Mouse (Mus musculus) midbrain, postnatal 0 days (tissue): ENCODE results near the gene S1pr4. TPM values are rescaled to one million over a fixed set of nuclear protein-coding genes. Genes with fewer than 3 reads are reported as not detected.

Experiments
- ATAC-seq: fragments of 200-750 bp; cut with Nextera tagmentation; 2 replicates; pipeline ENCODE4 v1.8.0; 2017; ENCODE audit warnings: moderate number of reproducible peaks, mild to moderate bottlenecking, moderate TSS enrichment, moderate library complexity; ENCODE audit not compliant: low FRiP score
- DNase-seq: peaks from one replicate; pipeline ENCODE4 v3.0.0-alpha.2; 2015; ENCODE audit warnings: low spot score
- H3K27ac ChIP-seq: fragments of 300-500 bp; sonication (generic); 2 replicates; pipeline ENCODE4 v1.5.1; 2014; ENCODE audit warnings: low read depth, mild to moderate bottlenecking, low read length, mixed read lengths
- H3K27me3 ChIP-seq: fragments of 300-500 bp; sonication (generic); 2 replicates; pipeline ENCODE4 v1.6.1; 2014; ENCODE audit warnings: low read length, control low read depth, mixed read lengths; ENCODE audit not compliant: insufficient read depth
- H3K36me3 ChIP-seq: fragments of 300-500 bp; sonication (generic); 2 replicates; pipeline ENCODE4 v1.6.1; 2014; ENCODE audit warnings: low read length, control low read depth, mixed read lengths; ENCODE audit not compliant: insufficient read depth
- H3K4me1 ChIP-seq: fragments of 300-500 bp; sonication (generic); 2 replicates; pipeline ENCODE4 v1.6.1; 2014; ENCODE audit warnings: mild to moderate bottlenecking, control low read depth, antibody characterized with exemption, low read length, mixed read lengths; ENCODE audit not compliant: insufficient read depth
- H3K4me2 ChIP-seq: fragments of 300-500 bp; sonication (generic); 2 replicates; pipeline ENCODE4 v1.6.1; 2014; ENCODE audit warnings: low read depth, mild to moderate bottlenecking, low read length, mixed read lengths; ENCODE audit not compliant: poor library complexity, severe bottlenecking
- H3K4me3 ChIP-seq: fragments of 300-500 bp; sonication (generic); 2 replicates; pipeline ENCODE4 v1.5.1; 2014; ENCODE audit warnings: low read depth, mild to moderate bottlenecking, low read length, moderate library complexity
- H3K9ac ChIP-seq: fragments of 300-500 bp; sonication (generic); replicated peaks from 2 replicates; pipeline ENCODE4 v1.6.1; 2014; ENCODE audit warnings: mild to moderate bottlenecking, low read length, moderate library complexity, mixed read lengths; ENCODE audit not compliant: poor library complexity, severe bottlenecking
- H3K9me3 ChIP-seq: fragments of 300-500 bp; sonication (generic); 2 replicates; pipeline ENCODE4 v1.6.1; 2016; ENCODE audit warnings: low read length, control low read depth
- CTCF ChIP-seq: IDR thresholded peaks from 2 replicates; pipeline ENCODE4 v1.5.1; 2016; ENCODE audit warnings: antibody characterized with exemption, mild to moderate bottlenecking
- WGBS: fragments of 180-500 bp; shearing (Covaris S2); extraction: QIAGEN DNeasy Blood & Tissue Kit; methylation state at CpG from one replicate; pipeline ENCODE4 v1.1.7; 2014; 5-methylcytosine and 5-hydroxymethylcytosine counted together
- polyA plus RNA-seq: library from polyadenylated mRNA; unstranded; fragments of >200 nt; fragmentation: Nextera tagmentation; extraction: Ambion mirVana; gene quantifications from 2 replicates; pipeline ENCODE4 v1.2.1, GENCODE M21; 2015
- total RNA-seq: library from RNA; depleted of rRNA; stranded (reverse); fragments of >200 nt; gene quantifications from 2 replicates; pipeline ENCODE4 v1.2.3, GENCODE M21; 2014

S1pr4 gene
- total and polyA plus RNA-seq, 2 experiments from 2014 or later = 0.16 to 0.41 TPM

DNA sequence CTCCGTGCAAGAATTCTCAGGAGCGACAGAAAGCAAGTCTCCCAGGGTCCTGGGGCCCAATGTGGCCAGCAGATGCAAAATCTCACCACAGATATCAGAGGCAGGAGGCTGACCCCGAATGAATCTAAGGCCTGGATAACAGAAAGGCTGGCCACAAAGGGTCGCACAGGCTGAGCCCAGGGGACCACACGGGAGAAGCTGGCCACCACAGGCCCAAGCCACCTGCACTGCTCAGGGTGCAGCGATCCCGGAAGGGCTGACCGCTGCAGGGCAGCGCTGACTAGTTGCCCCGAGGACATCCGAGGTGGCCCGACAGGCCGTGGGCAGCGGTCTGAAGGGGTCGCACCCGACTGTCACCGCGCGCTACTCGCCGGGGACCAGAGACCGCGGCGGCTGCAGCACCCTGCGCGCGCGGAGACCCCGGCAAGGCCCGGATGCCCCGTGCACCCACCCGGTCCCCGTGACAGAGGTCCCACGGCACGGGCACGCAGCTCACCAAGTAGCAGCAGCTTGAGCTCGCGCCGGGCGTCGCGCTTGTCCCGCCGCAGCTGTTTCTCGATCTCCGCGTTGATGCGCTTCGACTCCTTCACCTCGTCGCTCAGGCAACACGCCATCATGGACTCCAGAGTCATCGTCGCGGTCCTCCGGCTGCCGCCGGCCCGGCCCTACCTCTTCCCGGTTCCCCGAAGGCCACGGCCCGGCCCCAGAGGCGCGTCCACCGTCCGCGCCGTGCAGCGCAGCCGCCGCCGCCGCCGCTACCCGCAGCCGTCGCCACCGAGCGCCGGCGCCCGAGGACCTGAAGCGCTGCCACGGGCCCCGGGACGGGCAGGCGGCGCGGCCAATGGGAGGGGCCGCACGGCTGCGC is 44.6 kb upstream of the S1pr4 start:
- H3K9me3 ChIP-seq = no peaks in the 10 kb centered on the region
- under 1% methylated on average over 76 of the region's 93 CpGs for WGBS
- no peak for DNase-seq
- no peaks in the 10 kb centered on the region for H3K36me3 ChIP-seq
- H3K4me3 ChIP-seq = peak overlapping the region; percentile 95
- TF ChIP-seq CTCF = no peak
- ATAC-seq = peak; percentile 1
- H3K9ac ChIP-seq = peak overlapping the region; percentile 93
- H3K27ac ChIP-seq = peak overlapping the region; percentile 89
- peak overlapping the region; percentile 94 for H3K4me2 ChIP-seq
- H3K27me3 ChIP-seq = no peaks in the 10 kb centered on the region
- peaks cover 20% of the 10 kb centered on the region for H3K4me1 ChIP-seq

DNA sequence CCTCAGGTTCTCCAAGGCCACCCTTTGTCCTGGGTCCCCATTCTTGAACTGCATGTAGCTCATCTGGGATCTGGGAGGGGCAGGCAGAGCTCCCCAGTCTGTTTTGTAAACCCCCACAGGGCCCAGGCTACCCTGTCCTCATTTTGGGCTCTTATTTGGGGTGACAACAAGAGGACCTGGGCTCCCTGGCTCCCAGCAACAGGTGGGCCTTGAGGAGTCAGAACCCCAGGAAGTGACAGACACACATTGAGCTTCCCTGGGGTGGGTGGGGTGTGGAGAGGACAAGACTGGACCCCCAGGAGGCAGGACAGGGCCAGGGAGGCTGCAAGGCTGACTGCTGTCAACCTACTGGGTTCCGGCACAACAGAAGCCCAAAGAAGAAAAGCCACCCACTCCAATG is 43.7 kb upstream of the S1pr4 start:
- peak overlapping the region; percentile 94 for H3K4me2 ChIP-seq
- DNase-seq (no peak), ATAC-seq (no peak)
- peak overlapping the region; percentile 95 for H3K4me3 ChIP-seq
- H3K4me1 ChIP-seq = peaks cover 20% of the 10 kb centered on the region
- H3K27ac ChIP-seq = no peak overlapping the region
- H3K9ac ChIP-seq = peak overlapping the region; percentile 93
- H3K27me3 ChIP-seq = no peaks in the 10 kb centered on the region
- H3K9me3 ChIP-seq = no peaks in the 10 kb centered on the region
- 67% methylated on average over 1 of the region's 1 CpGs for WGBS
- no peak for TF ChIP-seq CTCF
- no peaks in the 10 kb centered on the region; the same call in 1 of the 2 replicates for H3K36me3 ChIP-seq

DNA sequence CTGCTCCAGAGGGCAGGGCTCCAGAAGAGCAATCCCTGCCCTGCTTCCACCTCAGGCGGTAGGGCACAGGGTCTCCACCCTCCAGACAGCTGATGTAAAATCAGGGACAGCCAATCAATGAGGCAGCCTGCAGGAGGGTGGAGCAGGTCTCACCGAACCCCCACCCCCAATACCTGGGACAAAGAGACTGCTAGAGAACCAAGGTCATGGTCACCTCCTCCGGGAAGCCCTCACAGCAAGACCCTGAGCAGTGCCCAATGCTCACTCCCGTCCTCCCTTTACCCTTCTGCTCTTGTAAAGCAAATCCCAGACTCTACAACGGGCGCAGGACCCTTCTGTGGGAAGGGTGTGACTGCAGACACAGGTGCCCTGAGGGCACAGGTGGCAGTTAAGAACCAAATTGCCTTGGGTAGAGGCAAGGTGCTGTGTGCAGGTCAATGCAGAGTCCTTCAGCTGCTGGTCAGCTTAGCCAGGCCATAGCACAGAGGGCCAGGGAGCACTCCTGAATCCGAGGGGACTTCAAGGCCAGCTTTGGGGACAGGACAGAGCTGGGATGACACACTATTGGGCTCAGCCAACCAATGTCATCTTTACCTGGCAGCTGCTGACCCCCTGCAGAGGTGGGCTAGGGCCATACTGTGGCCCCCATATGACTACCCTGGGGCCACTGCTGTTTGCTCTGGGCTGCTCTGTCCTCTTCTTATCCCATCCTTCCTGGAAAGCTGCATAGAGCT is 43.0 kb upstream of the S1pr4 start:
- Histone ChIP-seq H3K36me3 (no peaks in the 10 kb centered on the region; the same call in 1 of the 2 replicates), H3K4me3 (peak overlapping the region; percentile 95), H3K9ac (peak overlapping the region; percentile 93), H3K4me2 (peak overlapping the region; percentile 94), H3K27me3 (no peaks in the 10 kb centered on the region), H3K4me1 (peaks cover 20% of the 10 kb centered on the region), H3K9me3 (no peaks in the 10 kb centered on the region), H3K27ac (no peak overlapping the region)
- WGBS = 72% methylated on average over 7 of the region's 7 CpGs
- DNase-seq (no peak), ATAC-seq (no peak)
- no peak for TF ChIP-seq CTCF

DNA sequence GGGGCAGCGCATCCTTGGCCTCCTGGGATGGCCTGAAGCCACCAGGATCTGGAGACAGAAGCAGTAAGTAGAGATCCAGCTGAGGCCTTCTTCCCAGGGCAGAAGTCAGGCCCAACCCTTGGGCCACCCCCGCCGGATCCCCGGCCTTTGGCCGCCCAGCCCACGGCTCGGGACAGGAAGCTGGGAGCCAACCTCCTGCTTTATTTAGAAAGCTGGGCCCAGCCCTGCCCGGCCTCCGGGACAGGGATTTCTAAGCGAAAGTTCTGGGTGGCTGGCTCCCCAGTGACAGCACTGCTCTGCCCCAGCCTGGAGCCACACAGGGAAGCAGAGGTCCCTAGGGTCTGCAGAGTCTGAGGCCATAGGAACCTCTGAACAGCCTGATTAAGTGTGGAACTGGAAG is 41.9 kb upstream of the S1pr4 start:
- no peak overlapping the region for H3K27ac ChIP-seq
- no peak overlapping the region for H3K9ac ChIP-seq
- no peak overlapping the region for H3K4me2 ChIP-seq
- ATAC-seq (no peak), DNase-seq (no peak)
- no peak for TF ChIP-seq CTCF
- WGBS = 78% methylated on average over 10 of the region's 10 CpGs
- H3K27me3 ChIP-seq = no peaks in the 10 kb centered on the region
- H3K36me3 ChIP-seq = no peaks in the 10 kb centered on the region; the same call in 1 of the 2 replicates
- peaks cover 20% of the 10 kb centered on the region for H3K4me1 ChIP-seq
- H3K9me3 ChIP-seq = no peaks in the 10 kb centered on the region
- no peak overlapping the region for H3K4me3 ChIP-seq

DNA sequence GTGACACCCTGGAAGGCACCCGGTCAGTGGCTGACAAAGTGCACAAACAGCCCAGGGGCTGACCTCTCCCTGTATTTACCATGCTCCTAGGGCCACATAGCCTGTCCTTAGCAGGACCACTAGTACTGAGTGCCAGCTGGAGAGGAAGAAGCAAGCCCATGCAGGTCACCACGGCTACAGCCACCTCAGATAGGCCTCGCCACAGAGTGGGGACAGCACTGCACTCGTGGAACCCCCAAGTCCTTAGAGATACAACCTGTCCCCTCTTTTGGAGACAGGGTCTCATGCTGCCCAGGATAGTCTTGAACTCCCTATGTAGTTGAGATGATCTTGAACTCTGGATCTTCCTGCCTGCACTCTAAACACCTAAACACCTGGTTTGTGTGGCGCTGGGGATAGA is 41.4 kb upstream of the S1pr4 start:
- Histone ChIP-seq H3K36me3 (no peaks in the 10 kb centered on the region; the same call in 1 of the 2 replicates), H3K4me2 (no peak overlapping the region), H3K4me3 (no peak overlapping the region), H3K27me3 (no peaks in the 10 kb centered on the region), H3K9ac (no peak overlapping the region), H3K27ac (no peak overlapping the region), H3K9me3 (no peaks in the 10 kb centered on the region), H3K4me1 (peaks cover 20% of the 10 kb centered on the region)
- TF ChIP-seq CTCF = no peak
- no peak for ATAC-seq
- no peak for DNase-seq
- 86% methylated on average over 5 of the region's 5 CpGs for WGBS
